Mouse (Mus musculus) layer of hippocampus, postnatal 10 days (tissue): ENCODE measurements at regions not wholly inside any gene's neighbourhood (a gene's known extent, or its start where the extent isn't known, plus 50 kb on each side); places are given as distances from the start of the nearest gene placed in this dataset.
"Not testable (repeated sequence)": the region's sequence is repeated elsewhere in the genome, so short reads cannot be mapped to it uniquely, and the experiment has no call there.

Source experiments
- DNase-seq, 2 experiments: peaks; one replicate each; pipeline ENCODE4 v3.0.0; 2021; ENCODE audit warnings: low spot score in 2 of 2

DNA sequence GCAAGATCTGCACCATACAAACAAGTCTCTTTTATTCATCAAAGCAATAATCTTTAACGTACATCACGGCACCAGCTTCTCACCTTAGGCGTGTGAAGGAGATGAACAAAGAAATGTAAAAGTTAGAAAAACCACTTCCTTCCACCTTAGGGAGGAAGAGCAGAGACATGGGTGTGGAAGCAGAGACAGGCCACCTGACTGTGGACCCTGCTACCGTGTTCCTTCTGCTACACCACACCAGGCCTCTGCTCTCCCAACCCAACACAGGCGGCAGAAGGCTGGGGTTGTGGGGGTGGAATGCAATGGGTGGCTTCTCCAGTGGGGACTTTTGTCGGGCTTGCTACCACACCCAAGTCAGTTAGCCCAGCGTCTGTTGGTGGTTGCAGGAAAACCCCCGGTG lies 540.2 kb upstream of the Gm10131 start:
- DNase-seq = no peak

DNA sequence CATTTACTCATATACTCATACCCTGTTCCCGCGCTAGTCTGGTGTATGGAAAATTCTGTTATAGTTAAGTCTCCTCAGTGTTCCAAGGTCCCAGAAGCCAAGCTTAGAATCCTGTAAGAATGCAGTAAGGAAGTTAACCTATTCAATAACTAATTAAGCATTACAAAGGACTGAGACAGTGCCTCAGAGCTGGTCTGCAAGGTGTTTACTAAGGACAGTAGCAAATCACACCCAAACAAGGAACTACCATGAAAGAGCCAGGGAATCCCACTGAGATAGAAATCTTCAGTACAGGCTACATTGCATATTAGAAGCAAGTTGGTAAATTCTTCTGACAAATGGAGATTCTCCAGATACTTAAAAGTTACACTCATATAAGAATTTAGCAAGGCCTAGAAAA lies 516.7 kb upstream of the Gm10131 start:
- DNase-seq = not testable (repeated sequence)

DNA sequence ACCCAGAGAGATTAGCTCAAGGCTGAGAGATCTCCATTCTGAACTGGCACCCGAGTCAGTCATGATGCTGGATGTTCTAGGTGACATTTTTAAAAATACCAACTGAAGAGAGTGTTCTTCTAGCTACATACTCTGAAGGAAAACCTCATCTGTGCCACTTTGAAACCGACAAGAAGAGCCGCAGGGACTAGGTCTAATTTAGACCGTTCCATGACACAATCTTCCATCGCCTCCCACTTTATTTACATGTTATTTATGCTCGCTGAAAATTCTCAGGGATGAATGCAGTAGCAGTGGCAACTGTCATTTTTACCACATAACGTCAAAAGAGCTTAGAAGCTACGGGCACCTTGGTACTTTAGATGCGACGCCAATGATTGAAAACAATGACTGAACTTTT lies 514.1 kb upstream of the Gm10131 start:
- DNase-seq = no peak

DNA sequence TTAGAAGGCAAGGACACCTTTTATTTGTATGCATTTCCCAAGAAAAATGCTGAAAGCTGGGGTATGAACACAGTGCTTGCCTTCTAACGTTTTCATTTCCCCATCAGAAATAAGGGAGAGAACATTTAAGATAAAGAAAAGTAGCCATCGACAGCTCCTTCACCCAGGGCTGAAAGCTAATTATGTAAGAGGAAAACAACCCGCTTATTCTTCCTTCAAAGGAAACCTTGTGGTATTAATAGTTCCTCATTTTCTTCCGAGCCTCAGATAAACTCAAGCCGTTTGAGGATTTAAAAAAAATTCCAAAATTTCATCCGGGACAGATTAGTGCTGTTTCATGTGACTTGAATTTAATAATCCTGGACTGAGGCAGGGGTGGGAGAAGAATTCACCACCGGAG lies 512.2 kb upstream of the Gm10131 start:
- no peak for DNase-seq

DNA sequence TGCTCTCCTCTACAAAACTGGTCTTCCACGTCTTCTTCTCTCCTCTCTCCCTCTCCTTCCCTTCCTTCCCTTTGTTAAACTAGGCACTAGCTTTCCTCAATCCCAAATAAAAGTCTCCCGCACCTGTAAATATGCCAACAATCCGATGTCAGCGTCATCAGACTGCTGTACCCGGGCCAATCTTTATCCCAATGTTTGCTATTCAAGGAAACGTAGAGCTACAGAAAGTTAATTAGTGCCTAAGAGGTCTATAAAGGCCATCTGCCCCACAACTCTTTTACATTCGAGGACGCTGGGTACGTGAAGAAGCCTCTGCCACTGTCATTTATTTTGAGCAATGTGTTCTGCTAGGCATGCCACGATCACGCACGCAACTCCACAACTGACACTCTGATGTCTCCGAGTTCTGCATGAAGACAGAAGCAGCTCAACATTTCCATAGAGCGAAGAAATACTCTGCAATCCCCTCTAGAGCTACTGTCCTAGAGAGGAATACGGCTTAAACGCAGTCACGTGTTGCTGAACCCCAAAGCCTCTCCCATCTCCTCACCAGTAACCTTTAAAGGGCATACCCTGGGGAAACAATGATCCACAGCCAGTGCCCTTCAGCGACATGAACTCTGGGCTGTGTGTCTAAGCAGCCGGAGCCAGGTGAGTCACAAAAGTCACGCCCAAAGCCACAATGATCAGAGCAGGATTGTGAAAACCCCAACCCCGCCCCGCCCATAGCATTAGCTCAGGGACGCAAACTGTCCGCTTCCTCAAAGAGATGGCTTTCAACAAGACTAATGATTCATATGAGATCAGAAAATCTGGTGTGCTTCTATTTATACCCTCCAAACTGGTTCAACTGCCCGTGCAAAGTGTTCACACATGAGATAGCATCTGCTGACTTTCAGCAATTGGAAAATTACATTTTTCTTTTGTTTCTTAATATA lies 510.9 kb upstream of the Gm10131 start:
- peak in 1 of 2 experiments; percentile 26 for DNase-seq

DNA sequence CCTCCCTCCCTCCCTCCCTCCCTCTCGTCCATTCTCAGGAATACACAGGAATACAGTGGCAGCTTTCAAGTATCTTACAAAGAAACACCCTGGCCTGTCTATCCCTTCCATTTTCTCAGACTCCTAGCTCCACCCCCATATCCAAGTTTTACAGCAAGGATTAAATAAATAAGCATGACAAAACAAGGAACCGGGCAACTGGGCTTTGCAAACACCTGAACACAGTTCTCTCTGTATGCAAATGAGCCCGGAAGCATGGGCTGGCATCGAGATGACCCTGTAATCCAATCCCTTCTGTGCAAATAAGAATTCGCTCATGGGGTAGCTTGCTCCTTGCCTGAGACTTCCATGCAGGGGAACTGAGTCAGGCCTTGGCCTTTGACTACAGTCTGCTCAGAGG lies 506.5 kb upstream of the Gm10131 start:
- no peak for DNase-seq

DNA sequence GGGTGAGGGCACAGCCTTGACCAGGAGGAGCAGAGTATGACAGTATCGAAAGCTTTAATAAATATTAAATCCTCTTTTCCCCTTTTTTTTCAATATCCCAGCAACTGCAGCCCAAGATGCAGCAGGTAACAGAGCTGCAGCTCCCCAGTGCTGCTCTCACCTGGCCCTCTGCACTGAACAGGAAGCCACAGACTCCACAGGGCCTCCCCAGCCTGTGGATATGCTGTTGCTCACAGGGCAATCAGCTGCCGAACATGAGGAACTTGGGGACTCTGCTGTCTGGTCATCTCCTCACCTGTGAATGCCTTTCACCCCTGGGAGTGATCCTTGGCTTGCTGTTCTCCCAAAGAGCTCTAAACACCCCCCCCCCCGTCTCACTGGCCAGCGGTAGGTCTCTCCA lies 503.4 kb upstream of the Gm10131 start:
- no peak for DNase-seq

DNA sequence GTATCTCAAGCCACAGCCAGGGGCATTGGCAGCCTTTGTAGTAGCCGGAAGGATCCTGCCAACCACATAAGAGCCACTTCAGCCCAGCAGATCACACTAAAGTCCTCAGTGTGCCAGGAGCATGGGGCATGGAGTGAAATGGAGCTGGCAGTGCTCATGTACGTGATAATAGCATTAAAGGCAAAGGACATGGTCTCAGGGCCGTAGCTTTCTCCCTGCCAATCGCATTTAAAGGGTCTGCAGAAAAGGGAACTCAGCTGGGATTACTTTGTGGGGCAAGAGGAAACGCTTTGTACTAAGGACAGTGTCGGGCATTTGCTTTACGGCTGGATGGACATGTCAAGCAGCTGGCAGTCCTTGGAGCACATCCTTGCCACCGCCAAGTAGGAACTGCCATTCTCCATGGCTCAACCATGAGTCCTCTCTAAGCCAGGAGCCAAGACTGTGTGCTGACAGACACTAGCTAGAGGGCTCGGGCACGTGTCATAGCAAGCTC lies 502.5 kb upstream of the Gm10131 start:
- DNase-seq = no peak

DNA sequence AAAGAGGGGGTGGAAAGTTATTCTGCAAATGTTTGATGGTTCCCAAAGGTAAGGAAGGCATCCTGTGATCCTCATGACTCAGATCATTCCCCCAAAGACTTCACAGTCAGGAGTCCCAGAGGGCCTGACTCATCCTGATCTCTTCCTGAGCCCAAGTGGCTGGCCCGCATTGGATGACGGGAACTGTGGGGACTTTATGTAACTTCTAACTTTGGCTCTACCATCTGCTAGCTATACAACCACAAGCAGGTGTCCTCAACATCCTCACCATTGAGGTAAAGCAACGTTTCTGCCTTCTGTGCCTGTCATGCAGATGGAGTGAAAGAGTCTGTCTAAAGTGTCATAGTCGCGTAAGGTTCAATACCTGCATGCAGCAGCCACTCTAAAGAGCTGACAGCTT lies 501.6 kb upstream of the Gm10131 start:
- no peak for DNase-seq

DNA sequence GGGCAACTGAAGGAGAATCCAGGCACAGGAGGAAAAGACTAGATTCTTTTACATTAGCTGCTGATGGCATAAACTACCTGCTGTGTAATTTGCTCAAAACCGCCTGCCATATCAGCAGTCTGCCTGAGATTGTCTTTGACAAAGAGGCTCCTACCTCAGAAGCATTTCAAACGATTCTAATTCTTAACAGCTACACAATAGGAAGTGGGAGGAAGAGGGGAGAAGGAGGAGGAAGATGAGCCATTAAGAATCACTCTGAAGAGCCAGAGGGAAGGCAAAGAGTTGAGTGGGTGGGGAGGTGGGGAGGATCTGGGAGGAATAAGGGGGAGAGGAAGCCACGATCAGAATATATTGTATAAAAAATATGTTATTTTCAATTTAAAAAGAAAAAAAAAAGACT lies 500.9 kb upstream of the Gm10131 start:
- no peak for DNase-seq

DNA sequence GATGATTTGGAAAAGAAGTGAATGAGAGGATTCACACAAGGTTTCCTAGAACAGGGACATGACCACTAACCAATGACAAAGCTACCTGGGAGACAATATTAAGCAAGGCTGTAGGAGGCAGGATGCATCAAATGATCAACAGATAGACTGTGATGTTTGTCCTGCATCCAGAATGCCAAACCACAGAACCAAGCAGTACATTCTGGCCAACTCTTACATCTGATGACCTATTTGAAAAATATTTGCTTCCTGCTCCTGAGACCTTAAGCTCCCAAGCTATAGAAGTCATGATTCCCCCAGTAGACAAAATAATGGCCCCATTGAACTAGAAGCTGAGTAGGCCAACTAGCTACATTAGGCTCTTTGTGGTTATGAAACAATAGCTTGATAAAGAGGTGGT lies 498.6 kb upstream of the Gm10131 start:
- DNase-seq = no peak

DNA sequence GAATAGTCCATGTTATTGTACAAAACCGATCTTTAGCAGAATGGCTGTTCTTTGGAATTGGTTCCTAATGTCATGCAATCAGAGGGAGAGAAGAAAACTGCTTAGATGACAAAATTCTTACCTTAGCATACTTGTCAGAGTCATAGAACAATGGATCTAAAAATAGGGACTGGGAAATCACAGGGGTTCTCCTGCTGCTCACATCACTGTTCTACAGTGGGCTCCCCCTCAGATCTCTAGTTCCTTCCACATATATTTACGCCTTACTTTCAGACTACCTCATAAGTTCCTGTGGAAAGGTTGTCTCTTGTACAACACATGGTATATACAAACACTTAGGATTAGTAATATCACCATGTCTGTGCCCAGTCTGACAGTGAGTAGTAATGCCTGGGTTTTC lies 495.9 kb upstream of the Gm10131 start:
- no peak for DNase-seq

DNA sequence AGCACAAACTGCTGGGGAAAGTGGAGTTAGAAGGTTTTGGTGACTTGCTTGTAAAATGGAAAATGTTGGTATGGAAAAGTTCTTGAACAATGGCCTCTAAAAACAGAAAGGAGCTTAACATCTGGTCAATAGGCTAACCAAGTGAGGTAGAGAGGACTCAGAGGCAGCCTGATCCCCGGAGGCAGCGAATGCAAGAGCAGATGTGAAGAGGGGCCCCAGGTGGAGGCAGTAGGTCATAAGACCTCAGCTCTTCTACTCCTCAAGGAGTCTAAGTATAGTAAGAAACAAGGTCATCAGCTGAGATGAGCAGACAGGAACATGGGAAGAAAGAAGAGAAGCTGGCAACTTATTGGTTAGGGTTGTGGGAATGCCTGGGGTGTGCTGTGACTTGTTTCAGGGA lies 493.5 kb upstream of the Gm10131 start:
- DNase-seq = no peak

DNA sequence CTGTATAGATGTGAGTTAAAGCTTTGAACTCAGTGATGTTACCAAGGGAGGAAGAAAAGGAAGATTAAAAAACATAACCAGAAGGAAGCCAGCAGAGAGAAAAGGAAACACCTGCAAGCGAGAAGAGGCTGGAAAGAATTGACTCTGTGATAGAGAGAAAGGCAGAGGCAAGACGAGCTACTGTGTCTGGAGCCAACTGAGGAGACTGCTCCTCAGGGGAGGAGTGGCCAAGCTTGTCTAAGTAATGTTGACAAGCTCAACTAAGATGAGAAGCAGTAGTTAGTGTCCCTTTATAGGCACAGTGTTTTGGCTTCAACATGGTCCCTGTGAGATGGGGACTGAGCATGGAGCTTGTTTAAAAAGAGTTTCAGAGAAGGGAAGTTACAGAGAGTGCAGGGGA lies 493.0 kb upstream of the Gm10131 start:
- DNase-seq = no peak

DNA sequence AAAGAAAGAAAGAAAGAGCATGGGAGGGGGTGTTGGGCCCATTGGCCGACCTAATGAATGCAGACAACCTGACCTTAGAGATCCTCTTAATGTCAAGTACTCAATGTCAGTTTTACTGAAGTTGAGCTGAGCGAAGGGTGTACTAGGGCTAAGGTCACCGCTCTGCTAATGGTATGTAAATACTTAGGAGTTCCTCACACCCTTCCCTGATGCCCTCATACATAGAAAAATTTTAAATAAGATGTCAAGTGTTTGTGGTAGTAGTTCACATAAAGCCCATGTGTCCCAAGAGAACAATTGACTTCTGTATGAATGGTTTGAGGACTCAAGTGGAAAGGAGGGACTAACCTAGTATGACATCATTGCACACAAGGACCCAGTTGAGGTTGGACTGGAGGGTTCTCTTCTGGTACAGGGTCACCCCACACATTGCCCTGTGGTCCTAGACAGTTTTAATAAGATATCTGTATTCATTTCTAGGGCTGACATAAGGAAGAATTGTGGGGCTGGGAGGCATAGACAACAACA lies 490.0 kb upstream of the Gm10131 start:
- no peak for DNase-seq

DNA sequence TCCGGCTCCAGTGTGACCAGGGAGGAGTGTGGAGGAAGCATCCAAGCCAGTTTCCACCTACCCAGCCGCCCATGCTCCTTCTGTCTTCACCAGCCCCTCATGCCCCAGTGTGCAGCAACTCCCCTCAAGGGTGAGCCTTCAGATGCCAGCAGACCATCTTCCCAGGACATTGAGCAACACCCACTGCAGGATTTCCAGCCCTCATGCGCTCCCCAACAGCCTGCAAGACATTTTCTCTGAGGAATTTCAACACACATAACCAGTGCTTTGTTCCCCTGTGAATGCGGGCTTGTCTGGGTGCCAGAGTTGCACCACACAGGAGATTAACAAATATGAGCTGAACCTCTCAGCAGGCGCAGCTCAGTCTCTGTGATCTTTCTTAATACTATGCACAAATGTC lies 489.3 kb upstream of the Gm10131 start:
- peak; percentile 8 to 24 for DNase-seq

DNA sequence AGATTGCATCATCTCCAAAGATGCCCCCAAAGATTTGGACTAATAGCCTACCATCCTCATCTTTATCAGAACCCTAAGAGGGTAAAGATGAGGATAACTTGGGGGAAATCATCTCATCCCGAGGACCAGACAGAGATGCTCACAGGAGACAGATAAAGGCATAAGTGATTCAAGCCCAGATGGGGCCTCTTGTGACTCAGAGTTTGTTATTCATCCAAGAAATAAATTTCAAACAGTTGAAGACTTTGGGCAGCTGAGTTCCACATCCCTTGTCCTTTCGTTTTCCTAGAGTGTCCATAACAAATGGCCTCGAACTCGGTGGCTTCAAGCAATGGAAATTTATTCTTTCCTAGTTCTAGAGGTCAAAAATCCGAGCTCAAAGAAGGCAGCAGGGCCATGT lies 485.1 kb upstream of the Gm10131 start:
- DNase-seq = no peak

DNA sequence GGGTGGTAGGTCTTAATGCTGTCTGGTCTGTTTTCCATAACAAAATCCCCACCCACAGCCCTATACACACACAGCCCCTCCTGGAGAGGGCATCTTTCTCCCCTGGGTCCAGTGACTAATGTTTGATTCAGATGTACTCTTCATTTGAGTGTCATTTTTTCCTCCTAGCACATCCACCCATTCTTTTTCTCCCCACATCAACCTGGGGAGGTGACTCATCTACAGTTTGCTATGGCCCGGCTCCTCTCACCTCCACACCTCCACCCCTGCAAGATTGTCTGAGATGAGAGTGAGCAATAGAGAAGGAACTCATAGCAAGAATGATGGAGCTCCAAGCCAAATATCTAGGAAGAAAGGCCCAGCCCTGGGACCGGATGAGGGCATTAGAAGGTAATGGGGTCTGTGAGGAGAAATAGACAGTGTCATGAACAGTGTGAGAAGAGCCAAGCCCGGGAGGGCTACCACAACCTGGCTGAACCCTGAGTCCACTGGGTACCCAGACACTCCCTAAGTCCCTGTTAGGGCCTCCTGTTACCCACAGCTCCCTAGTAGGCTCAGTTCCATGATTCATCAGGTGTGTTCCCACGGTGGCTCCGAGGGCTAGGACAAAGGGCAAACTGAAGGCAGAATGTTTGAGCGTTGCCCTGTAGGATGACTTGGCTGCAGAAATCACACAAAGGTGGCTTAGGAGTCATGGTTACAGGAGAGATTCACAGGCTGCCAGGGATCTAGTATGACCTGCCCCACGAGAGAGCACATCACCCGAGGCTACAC lies 479.6 kb upstream of the Gm10131 start:
- no peak for DNase-seq

DNA sequence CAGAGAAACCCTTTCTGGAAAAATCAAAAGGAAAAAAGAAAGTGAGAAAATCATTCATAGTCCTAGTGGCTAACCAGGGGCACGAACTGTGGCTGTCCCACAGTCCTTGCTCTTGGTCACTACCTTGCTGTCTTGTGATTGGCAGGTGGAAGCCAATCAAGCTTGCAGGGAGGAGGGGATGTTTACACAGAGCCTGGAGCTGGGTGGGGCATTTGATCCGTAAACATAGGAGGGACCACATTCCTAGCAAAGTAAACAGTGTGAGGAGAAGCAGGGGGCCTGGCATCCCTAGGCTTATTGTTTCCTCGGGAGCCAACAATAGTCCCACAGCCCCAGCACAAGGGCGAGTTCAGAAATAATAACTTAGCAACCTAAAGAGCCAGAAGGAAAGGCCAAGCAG lies 466.5 kb upstream of the Gm10131 start:
- no peak for DNase-seq

DNA sequence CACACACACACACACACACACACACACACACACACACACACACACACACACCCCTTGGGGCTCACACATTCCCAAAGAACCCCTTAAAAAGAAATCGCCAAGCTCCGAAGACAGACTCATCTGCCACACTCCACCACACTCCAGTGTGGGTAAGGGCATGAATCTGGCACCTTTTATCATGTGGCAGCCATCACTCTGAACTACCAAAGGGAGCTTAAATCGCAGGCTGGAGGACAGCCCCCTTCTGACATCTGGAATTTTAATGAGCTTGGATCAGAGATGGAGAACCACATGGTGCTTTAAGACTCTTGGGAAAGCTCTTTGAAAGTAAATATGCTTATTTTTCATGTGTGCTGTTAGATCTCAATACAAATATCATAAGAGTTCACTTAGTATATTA lies 462.5 kb upstream of the Gm10131 start:
- DNase-seq = no peak

DNA sequence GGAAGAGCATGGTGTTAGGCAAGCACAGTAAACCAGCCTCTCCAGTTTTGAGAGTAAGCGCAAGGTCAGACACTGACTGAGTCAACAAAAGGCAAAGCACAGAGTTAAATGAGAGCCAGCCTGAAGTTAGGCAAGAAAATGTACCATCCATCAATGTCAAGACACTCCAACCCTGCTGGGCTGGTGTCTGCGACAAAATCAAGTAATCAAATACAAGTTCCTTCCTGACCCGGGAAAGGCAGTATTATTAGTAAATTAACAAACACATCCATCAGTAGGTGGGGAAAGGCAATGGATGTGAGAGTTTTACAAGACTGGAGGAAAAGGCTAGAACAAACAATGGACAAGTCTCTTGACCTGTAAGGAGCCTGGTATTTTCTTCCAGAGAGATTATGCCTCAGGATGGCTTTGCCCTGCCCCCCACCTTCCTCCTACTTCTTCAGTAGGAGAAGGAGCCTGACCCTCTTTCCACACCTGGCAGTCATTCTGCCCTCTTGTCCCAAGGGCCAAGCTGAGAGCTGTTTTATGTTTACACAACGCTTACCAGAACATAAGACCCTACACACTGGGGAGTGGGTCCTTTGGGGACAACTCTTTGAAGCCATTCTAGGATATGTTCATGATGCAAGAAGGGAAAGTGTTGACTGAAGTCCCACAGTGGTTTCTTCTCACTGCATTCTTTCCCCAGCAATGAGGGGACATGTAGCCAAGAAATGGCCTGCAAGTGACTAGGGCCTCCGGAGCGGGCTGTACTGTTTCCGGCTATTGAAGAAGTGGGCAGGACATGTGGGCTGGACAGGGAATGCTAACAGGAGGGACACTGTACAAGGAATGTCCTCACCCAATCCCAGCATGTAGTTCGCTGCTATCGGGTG lies 461.7 kb upstream of the Gm10131 start:
- DNase-seq = no peak
